Mouse (Mus musculus): ENCODE data around the gene Cd5. TPM values are rescaled to one million over a fixed set of nuclear protein-coding genes. Genes with fewer than 3 reads are reported as not detected.

Cd5 gene
- 0.13 and 0.28 TPM in 2 replicates for total RNA-seq (2014; rRNA removed)
- polyA plus RNA-seq (2012; rRNA removed), result 0.17 and 0.49 TPM in 2 replicates

GRCm38 (mm10) chr19:10738811-10739210, at the start of gene Cd5:
Gene Cd5, minus strand, starts transcription at chr19:10739002.
- Histone ChIP-seq H3K79me2 (ENCODE audit: control insufficient read depth, insufficient read depth, low read length) (no peaks in the 10 kb centered on the region), H3K27me3 (ENCODE audit: control insufficient read depth, insufficient read depth, low read length) (no peaks in the 10 kb centered on the region), H3K27ac (replicated peaks; ENCODE audit: insufficient read depth, low read depth, low read length) (no peak within 1 kb of the TSS), H3K4me1 (ENCODE audit: control insufficient read depth, insufficient read depth, low read length) (no peaks in the 10 kb centered on the region), H3K4me3 (ENCODE audit: insufficient read depth, low read depth, low read length) (no peak within 1 kb of the TSS), H3K36me3 (ENCODE audit: control insufficient read depth, insufficient read depth, low read length) (no peaks in the 10 kb centered on the region), H3K9ac (ENCODE audit: low read depth, low read length) (no peak within 1 kb of the TSS)
- TF ChIP-seq CTCF (IDR thresholded peaks at IDR 0.05; ENCODE audit: low read depth, low read length) (no peak), POLR2A (IDR thresholded peaks at IDR 0.05; ENCODE audit: extremely low read depth, insufficient read depth, low read length) (no peak)
- 61% methylated on average over 4 of the region's 4 CpGs for WGBS
- no peak for DNase-seq (ENCODE audit: extremely low read depth, low read depth, low spot score)

- Histone ChIP-seq H3K9ac (ENCODE audit: low read depth, low read length) (no peak overlapping the region), H3K36me3 (ENCODE audit: control insufficient read depth, insufficient read depth, low read length) (no peaks in the 10 kb centered on the region), H3K4me1 (ENCODE audit: control insufficient read depth, insufficient read depth, low read length) (no peaks in the 10 kb centered on the region), H3K27ac (replicated peaks; ENCODE audit: insufficient read depth, low read depth, low read length) (no peak overlapping the region), H3K27me3 (ENCODE audit: control insufficient read depth, insufficient read depth, low read length) (no peaks in the 10 kb centered on the region), H3K4me3 (ENCODE audit: insufficient read depth, low read depth, low read length) (no peak overlapping the region), H3K79me2 (ENCODE audit: control insufficient read depth, insufficient read depth, low read length) (no peaks in the 10 kb centered on the region)
- WGBS, result 82% methylated on average over 9 of the region's 9 CpGs
- no peak for TF ChIP-seq POLR2A (IDR thresholded peaks at IDR 0.05; ENCODE audit: extremely low read depth, insufficient read depth, low read length)
- TF ChIP-seq CTCF (IDR thresholded peaks at IDR 0.05; ENCODE audit: low read depth, low read length), result no peak
- no peak for DNase-seq (ENCODE audit: extremely low read depth, low read depth, low spot score)
These were observed 49.4 kb upstream of the Cd5 start for GRCm38 (mm10) chr19:10788242-10788641.

DNA sequence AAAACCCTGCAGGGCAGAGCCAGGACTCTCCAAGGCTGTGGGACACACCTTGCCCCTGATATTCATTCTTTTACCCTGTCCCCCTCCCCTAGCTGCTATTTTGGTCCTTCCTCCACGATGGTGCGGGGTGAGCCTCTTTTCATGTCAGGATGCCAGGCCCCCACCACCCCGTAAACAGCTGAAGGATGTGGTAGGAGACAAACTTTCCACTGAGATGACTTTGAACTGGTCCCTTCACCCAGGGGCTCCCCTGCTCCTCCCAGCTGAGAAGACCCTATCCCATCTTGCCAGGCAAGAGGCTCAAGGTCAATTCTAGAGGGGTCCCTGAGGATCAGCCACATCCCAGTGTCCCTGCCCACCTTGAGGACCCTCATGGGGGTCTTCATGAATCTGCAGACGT, 48.6 kb upstream of the Cd5 start:
- TF ChIP-seq CTCF (IDR thresholded peaks at IDR 0.05; ENCODE audit: low read depth, low read length) (no peak), POLR2A (IDR thresholded peaks at IDR 0.05; ENCODE audit: extremely low read depth, insufficient read depth, low read length) (no peak)
- Histone ChIP-seq H3K27ac (replicated peaks; ENCODE audit: insufficient read depth, low read depth, low read length) (no peak overlapping the region), H3K9ac (ENCODE audit: low read depth, low read length) (no peak overlapping the region), H3K27me3 (ENCODE audit: control insufficient read depth, insufficient read depth, low read length) (no peaks in the 10 kb centered on the region), H3K36me3 (ENCODE audit: control insufficient read depth, insufficient read depth, low read length) (no peaks in the 10 kb centered on the region), H3K4me1 (ENCODE audit: control insufficient read depth, insufficient read depth, low read length) (no peaks in the 10 kb centered on the region), H3K79me2 (ENCODE audit: control insufficient read depth, insufficient read depth, low read length) (no peaks in the 10 kb centered on the region), H3K4me3 (ENCODE audit: insufficient read depth, low read depth, low read length) (no peak overlapping the region)
- whole genome bisulfite sequencing, result 82% methylated on average over 4 of the region's 4 CpGs
- no peak for DNase-seq (ENCODE audit: extremely low read depth, low read depth, low spot score)

- H3K4me3 ChIP-seq (ENCODE audit: insufficient read depth, low read depth, low read length), result no peak overlapping the region
- no peak overlapping the region for H3K27ac ChIP-seq (replicated peaks; ENCODE audit: insufficient read depth, low read depth, low read length)
- no peaks in the 10 kb centered on the region for H3K36me3 ChIP-seq (ENCODE audit: control insufficient read depth, insufficient read depth, low read length)
- no peak for TF ChIP-seq POLR2A (IDR thresholded peaks at IDR 0.05; ENCODE audit: extremely low read depth, insufficient read depth, low read length)
- TF ChIP-seq CTCF (IDR thresholded peaks at IDR 0.05; ENCODE audit: low read depth, low read length), result no peak
- H3K27me3 ChIP-seq (ENCODE audit: control insufficient read depth, insufficient read depth, low read length), result no peaks in the 10 kb centered on the region
- DNase-seq (ENCODE audit: extremely low read depth, low read depth, low spot score), result no peak
- no peaks in the 10 kb centered on the region for H3K79me2 ChIP-seq (ENCODE audit: control insufficient read depth, insufficient read depth, low read length)
- H3K9ac ChIP-seq (ENCODE audit: low read depth, low read length), result no peak overlapping the region
- no peaks in the 10 kb centered on the region for H3K4me1 ChIP-seq (ENCODE audit: control insufficient read depth, insufficient read depth, low read length)
- 84% methylated on average over 6 of the region's 6 CpGs for WGBS
These were observed 48.0 kb upstream of the Cd5 start for GRCm38 (mm10) chr19:10786753-10787152.

GRCm38 (mm10) chr19:10784796-10785459, 46.1 kb upstream of the Cd5 start:
- no peak overlapping the region for H3K27ac ChIP-seq (replicated peaks; ENCODE audit: insufficient read depth, low read depth, low read length)
- no peak for TF ChIP-seq POLR2A (IDR thresholded peaks at IDR 0.05; ENCODE audit: extremely low read depth, insufficient read depth, low read length)
- no peak overlapping the region for H3K4me3 ChIP-seq (ENCODE audit: insufficient read depth, low read depth, low read length)
- H3K79me2 ChIP-seq (ENCODE audit: control insufficient read depth, insufficient read depth, low read length), result no peaks in the 10 kb centered on the region
- H3K27me3 ChIP-seq (ENCODE audit: control insufficient read depth, insufficient read depth, low read length), result no peaks in the 10 kb centered on the region
- WGBS, result 91% methylated on average over 10 of the region's 10 CpGs
- DNase-seq (ENCODE audit: extremely low read depth, low read depth, low spot score), result no peak
- no peaks in the 10 kb centered on the region for H3K4me1 ChIP-seq (ENCODE audit: control insufficient read depth, insufficient read depth, low read length)
- H3K36me3 ChIP-seq (ENCODE audit: control insufficient read depth, insufficient read depth, low read length), result no peaks in the 10 kb centered on the region
- H3K9ac ChIP-seq (ENCODE audit: low read depth, low read length), result no peak overlapping the region

GRCm38 (mm10) chr19:10784061-10784460, 45.3 kb upstream of the Cd5 start:
- no peaks in the 10 kb centered on the region for H3K4me1 ChIP-seq (ENCODE audit: control insufficient read depth, insufficient read depth, low read length)
- H3K9ac ChIP-seq (ENCODE audit: low read depth, low read length), result no peak overlapping the region
- H3K79me2 ChIP-seq (ENCODE audit: control insufficient read depth, insufficient read depth, low read length), result no peaks in the 10 kb centered on the region
- 58% methylated on average over 3 of the region's 3 CpGs for WGBS
- no peak overlapping the region for H3K27ac ChIP-seq (replicated peaks; ENCODE audit: insufficient read depth, low read depth, low read length)
- no peak for DNase-seq (ENCODE audit: extremely low read depth, low read depth, low spot score)
- no peak overlapping the region for H3K4me3 ChIP-seq (ENCODE audit: insufficient read depth, low read depth, low read length)
- H3K27me3 ChIP-seq (ENCODE audit: control insufficient read depth, insufficient read depth, low read length), result no peaks in the 10 kb centered on the region
- no peaks in the 10 kb centered on the region for H3K36me3 ChIP-seq (ENCODE audit: control insufficient read depth, insufficient read depth, low read length)
- TF ChIP-seq POLR2A (IDR thresholded peaks at IDR 0.05; ENCODE audit: extremely low read depth, insufficient read depth, low read length) (no peak), CTCF (IDR thresholded peaks at IDR 0.05; ENCODE audit: low read depth, low read length) (no peak)
